Mouse (Mus musculus) layer of hippocampus, adult 9-11 months (tissue): ENCODE data around the gene Smarca4.

Experiments used
- DNase-seq: peaks from one replicate; pipeline ENCODE4 v3.0.0; 2022

Smarca4 gene

GRCm38 (mm10) chr9:21725224-21726121 is 109.5 kb downstream of the Smarca4 start:
- DNase-seq = no peak

GRCm38 (mm10) chr9:21726218-21726975 is 110.4 kb downstream of the Smarca4 start:
- peak; percentile 41 for DNase-seq

- no peak for DNase-seq
These were observed 112.4 kb downstream of the Smarca4 start for GRCm38 (mm10) chr9:21728261-21728832.

DNA sequence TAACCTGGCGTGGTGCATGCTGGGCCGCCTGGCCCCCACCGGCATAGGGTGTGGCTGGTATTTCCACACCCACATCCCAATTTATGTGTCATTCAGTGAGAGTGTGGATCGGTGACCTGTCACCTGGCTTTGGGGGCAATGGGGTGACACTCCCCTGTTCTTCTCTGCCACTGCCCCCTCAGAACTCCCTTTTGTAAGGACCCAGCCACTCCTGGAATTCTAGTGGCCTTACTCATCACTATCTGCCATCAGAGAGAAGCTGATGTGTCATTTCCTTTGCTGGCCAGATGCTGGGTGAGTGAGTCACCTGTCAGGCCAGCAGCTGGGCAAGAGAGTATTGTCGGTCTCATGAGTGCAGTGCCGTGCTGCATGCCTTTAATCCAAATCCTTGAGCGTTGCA is 113.3 kb downstream of the Smarca4 start:
- DNase-seq = no peak

DNA sequence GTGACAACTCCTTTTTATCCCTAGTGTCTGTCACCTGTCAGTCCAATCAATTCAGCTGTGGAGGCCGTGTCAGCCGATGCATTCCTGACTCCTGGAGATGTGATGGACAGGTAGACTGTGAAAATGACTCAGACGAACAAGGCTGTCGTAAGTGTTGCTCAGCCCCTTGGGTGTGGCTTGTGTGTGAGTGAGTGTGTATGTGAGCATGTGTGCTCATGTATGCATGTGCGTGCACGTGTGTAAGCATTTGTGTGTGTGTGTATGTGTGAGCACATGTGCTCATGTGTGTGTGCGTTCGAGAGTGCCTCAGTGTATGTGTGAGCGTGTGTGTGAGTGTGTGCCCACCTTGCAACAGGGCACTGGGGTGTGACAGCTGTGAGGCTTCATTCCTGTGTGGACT is 116.3 kb downstream of the Smarca4 start:
- DNase-seq = no peak

GRCm38 (mm10) chr9:21733446-21733845 is 117.5 kb downstream of the Smarca4 start:
- no peak for DNase-seq

- no peak for DNase-seq
These were observed 118.0 kb downstream of the Smarca4 start for GRCm38 (mm10) chr9:21733989-21734388.

- no peak for DNase-seq
These were observed 119.2 kb downstream of the Smarca4 start for GRCm38 (mm10) chr9:21735126-21735525.

DNA sequence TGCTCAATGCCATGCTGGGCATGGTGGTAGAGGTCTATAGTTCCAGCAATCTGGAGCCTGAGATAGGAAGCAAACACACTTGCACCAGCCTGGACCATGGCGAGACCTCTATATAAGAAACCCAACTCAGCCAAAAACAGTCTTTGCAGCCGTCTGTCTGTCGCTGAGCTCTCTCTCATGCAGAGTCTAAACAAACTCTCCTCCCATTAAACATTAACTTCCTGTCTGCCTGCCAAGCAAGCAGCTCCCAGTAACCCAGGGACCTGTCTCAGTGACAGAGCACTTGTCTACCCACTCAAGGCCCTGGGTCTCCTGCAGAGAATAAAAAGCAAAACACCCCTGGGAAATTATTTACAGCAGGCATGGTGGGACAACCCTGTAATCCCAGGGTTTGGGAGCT is 120.6 kb downstream of the Smarca4 start:
- DNase-seq = no peak

DNA sequence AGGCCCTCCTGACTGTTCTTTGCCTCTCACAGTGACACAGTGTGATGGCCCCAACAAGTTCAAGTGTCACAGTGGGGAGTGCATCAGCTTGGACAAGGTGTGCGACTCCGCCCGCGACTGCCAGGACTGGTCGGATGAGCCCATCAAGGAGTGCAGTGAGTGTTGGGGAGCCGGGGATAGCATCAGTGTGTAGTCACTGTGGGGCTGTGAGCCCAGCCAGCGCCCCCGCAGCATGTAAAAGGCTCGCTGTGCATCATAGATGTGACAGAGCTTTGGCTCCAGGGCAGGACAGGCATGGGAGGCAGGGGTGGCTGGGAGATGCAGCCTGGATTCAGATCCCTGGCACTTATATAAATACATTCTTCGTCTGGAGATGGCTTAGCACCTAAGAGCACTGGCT is 121.2 kb downstream of the Smarca4 start:
- DNase-seq = no peak

GRCm38 (mm10) chr9:21738776-21739175 is 122.8 kb downstream of the Smarca4 start:
- no peak for DNase-seq

GRCm38 (mm10) chr9:21740427-21740826 is 124.5 kb downstream of the Smarca4 start:
- no peak for DNase-seq

DNA sequence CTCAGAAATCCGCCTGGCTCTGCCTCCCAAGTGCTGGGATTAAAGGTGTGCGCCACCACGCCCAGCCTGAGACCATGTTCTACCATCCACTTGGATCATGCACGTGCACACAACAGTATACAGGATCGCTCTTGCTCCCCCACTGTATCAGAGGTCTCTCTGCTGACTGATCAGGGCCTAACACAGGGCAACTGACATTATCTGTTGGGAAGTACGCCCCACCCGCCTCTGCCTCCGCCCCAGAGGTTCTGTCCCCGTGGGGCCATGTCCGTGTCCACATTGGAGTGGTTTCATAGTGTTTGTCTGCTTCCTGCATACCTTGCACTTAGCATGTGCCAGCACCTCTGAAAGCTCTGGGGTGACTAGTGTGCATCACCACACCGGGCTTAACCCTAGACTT is 125.5 kb downstream of the Smarca4 start:
- no peak for DNase-seq

DNA sequence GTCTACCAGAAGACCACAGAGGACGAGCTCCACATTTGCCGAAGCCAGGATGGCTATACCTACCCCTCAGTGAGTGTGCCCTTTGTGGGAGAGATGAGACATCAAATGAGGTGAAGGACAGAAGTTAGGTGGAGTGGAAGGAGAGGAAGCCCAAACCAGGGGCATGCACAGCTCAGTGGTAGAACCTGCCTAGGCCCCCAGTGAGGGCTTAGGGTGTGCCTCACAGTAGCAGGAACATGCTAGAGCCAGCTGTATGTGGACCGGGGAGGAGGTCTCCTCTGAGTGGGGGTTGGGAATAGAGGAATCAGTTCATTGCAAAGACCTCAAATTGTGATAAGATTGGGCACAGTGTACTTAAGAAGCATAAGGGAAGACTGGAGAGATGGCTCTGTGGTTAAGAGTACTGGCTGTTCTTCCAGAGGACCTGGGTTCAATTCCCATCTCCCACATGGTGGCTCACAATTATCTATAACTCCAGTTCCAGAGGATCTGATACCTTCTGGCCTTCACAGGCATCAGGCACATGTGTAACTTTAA is 131.3 kb downstream of the Smarca4 start:
- DNase-seq = no peak

DNA sequence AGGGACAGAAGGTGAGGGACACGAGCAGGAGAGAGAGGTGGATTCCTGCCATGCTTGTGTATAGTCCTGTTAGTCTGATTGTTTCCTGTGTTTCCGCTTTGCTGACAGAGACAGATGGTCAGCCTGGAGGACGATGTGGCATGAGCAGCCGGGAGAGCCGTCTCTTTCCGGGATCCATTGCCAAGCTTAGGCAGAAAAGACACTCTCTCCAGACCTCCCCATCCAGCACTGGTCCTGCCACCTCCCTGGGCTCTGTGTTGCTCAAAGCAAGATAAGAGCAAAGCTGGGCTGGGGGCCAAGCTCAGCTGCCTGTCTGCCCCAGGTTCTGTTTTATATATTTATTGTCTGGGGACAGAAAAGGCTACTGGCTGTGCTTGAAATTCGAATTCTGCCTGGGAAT is 132.1 kb downstream of the Smarca4 start:
- DNase-seq = peak; percentile 47

DNA sequence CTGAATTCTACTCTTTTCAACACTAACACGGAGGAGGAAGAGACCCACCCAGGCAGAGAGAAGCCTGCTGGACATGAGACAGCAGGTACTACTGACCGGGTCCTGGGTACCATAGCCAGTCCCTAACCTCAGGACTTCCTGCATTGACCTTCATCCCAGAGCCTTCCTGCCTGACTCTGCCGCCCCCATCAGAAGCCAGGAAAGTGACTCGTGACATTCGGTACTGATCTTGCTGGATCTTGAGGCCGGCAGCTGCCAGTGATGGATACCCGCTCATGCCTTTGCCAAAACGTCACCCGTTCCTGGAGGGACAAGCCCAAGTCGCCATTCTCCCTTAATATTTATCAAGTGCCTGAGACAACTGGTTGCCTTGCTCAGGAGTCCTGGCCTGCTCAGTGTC is 132.5 kb downstream of the Smarca4 start:
- DNase-seq = no peak

GRCm38 (mm10) chr9:21749382-21750118 is 133.6 kb downstream of the Smarca4 start:
- DNase-seq = no peak

DNA sequence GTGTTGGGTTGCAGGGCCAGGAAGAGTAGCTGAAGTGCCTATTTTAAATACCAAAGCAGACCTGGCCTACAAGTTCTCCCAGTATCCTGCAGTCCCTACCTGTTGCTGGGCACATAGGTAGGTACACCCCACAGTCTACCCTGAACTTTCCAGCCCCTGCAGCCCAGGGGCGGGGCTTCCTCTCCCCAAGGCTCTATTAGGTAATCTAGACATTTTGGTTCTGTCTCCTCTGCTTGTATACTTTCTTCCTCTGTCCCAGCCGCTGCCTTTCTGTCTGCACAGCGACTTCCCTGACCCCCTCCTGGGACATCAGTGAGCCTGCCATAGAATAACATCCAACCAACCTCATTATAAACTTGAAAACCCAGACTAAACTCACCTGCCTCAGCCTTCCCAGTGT is 134.4 kb downstream of the Smarca4 start:
- DNase-seq = no peak

GRCm38 (mm10) chr9:21751347-21751746 is 135.4 kb downstream of the Smarca4 start:
- no peak for DNase-seq

GRCm38 (mm10) chr9:21752252-21752792 is 136.4 kb downstream of the Smarca4 start:
- no peak for DNase-seq
